Mouse (Mus musculus) olfactory bulb, adult 2 months (tissue): ENCODE measurements around the gene Pak1. TPM values are rescaled to one million over a fixed set of nuclear protein-coding genes. Genes with fewer than 3 reads are reported as not detected.

Source experiments
- H3K27ac ChIP-seq: fragments of 200-500 bp; 2 replicates; pipeline ENCODE4 v1.5.1; 2012; ENCODE audit warnings: low read depth, low read length; ENCODE audit not compliant: insufficient read depth
- H3K4me1 ChIP-seq: fragments of 200-500 bp; 2 replicates; pipeline ENCODE4 v1.6.1; 2012; ENCODE audit warnings: low read length; ENCODE audit not compliant: control insufficient read depth, insufficient read depth
- H3K4me3 ChIP-seq: fragments of 200-500 bp; 2 replicates; pipeline ENCODE4 v1.5.1; 2012; ENCODE audit warnings: mild to moderate bottlenecking, low read depth, low read length, moderate library complexity; ENCODE audit not compliant: insufficient read depth
- CTCF ChIP-seq: fragments of 200-500 bp; IDR thresholded peaks from 2 replicates; pipeline ENCODE4 v1.5.1; 2012; ENCODE audit warnings: low read depth, mild to moderate bottlenecking, low read length, moderate library complexity; ENCODE audit not compliant: insufficient read depth
- POLR2A ChIP-seq: fragments of 200-500 bp; IDR thresholded peaks from 2 replicates; pipeline ENCODE4 v1.6.1; 2012; ENCODE audit warnings: mild to moderate bottlenecking, low read depth, low read length, moderate library complexity; ENCODE audit not compliant: insufficient read depth
- WGBS: fragments of 180-500 bp; shearing (Covaris S2); methylation state at CpG from one replicate; pipeline ENCODE4 v1.1.7; 2018; 5-methylcytosine and 5-hydroxymethylcytosine counted together
- polyA plus RNA-seq: library from polyadenylated mRNA; stranded (reverse); fragments of >200 nt; gene quantifications from 2 replicates; pipeline ENCODE4 v1.2.4, GENCODE M21; 2012; ENCODE audit warnings: low replicate concordance; ENCODE audit not compliant: missing spikeins, insufficient read depth, insufficient read length

The Pak1 gene
- polyA plus RNA-seq, 1 experiment = 99.5 TPM

DNA sequence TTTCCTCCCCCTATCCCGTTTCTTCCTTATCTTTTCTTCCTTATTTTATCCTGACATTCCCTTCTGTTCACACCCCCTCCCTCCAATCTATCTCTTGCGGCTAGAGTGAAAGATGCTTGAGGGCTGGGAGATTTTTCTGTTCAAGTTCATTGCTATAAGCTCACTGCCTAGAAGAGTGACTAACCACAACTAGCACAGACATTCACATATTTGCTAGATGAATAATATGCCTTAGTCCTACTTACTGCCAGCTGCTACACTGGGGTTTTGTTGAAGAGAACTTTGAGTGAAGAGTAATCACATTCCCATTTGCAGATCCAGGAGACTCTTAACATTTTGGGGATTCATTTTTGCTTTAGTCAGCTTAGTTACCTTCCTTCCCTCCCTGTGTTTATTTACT lies 4.0 kb downstream of the Pak1 start:
- no peak for TF ChIP-seq POLR2A
- no peak for TF ChIP-seq CTCF
- peaks cover 8% of the 10 kb centered on the region for H3K4me1 ChIP-seq
- H3K4me3 ChIP-seq = no peak overlapping the region
- no peak overlapping the region for H3K27ac ChIP-seq
- WGBS = 74% methylated on average over 2 of the region's 2 CpGs

DNA sequence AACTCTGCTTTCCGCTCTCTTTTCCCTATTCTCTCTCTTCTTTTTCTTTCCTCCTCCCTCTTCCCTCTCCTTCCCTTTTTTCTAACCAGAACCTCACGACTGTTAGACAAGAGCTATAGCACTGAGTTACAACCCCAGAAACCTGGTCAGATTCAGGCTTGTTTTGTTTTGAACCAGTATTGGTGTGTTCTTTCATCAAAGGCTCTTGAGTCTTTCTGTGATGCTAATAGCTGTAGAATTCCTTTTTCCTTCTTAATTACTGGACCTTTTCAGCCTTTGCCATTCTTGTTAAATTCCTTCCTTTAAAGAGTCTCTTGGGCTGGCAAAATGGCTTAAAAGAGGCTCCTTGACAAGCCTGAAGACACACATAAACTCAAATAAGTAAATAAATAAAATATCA lies 14.8 kb downstream of the Pak1 start:
- H3K4me1 ChIP-seq = peaks cover 2% of the 10 kb centered on the region; the same call in 1 of the 2 replicates
- H3K4me3 ChIP-seq = no peak overlapping the region
- no peak for TF ChIP-seq CTCF
- TF ChIP-seq POLR2A = no peak
- no peak overlapping the region for H3K27ac ChIP-seq
- 66% methylated on average over 2 of the region's 2 CpGs for WGBS

DNA sequence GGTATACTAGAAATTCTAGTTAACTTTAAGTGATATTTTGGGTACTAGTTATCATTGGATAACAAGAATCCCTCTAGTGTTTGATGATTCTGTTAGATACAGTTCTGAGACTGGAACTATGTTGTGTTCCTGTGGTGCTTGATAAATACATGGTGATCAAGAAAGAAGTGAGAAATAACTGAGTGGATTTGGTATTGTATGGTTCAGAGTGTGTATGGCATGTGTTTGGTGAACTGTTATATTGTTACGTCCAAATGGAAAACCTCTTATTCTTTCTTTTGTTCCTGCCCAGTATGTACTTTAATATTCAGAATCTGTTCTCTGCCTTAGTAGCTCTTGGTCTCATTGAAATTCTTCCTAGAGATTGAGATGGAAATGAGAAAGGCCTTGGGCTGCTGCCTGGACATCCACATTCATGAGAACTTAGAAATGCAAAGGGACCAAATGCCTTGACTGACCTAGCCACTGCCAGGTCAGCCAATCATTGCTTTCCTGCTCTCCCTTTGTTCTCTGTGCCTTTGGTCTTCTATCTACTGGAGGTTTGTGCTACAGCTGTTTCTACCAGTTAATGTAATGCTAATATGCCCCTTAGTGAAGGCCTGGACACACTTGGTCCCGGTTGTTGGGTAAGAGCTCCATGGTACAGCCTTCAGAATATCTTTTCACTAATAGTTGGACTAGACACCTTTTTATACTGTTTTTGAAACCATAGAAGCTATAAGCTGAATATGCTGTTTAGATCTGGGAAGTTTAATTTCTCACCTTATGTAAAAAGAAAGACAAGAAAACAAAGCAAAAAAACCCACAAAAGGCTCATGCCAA lies 16.1 kb downstream of the Pak1 start:
- Histone ChIP-seq H3K27ac (no peak overlapping the region), H3K4me3 (no peak overlapping the region), H3K4me1 (peaks cover 2% of the 10 kb centered on the region; the same call in 1 of the 2 replicates)
- TF ChIP-seq CTCF = no peak
- WGBS = 65% methylated on average over 2 of the region's 2 CpGs

DNA sequence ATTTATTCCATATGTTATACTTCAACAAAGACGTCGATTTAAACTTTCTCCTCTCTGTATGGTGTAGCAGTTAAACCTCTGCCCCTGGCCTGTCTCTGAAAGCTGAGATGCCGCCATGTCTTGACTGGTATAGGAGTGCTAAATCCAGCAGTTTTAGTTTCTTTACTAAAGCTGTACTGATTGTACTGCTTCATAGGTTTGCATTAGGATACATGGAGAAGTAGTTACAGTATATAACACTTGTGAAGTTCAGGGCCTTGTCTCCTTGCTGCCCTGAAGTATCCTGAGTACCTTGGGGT lies 16.7 kb downstream of the Pak1 start:
- peaks cover 1% of the 10 kb centered on the region; the same call in 1 of the 2 replicates for H3K4me1 ChIP-seq
- no peak for TF ChIP-seq POLR2A
- no peak for TF ChIP-seq CTCF
- no peak overlapping the region for H3K4me3 ChIP-seq
- WGBS = 66% methylated on average over 3 of the region's 3 CpGs
- H3K27ac ChIP-seq = no peak overlapping the region

DNA sequence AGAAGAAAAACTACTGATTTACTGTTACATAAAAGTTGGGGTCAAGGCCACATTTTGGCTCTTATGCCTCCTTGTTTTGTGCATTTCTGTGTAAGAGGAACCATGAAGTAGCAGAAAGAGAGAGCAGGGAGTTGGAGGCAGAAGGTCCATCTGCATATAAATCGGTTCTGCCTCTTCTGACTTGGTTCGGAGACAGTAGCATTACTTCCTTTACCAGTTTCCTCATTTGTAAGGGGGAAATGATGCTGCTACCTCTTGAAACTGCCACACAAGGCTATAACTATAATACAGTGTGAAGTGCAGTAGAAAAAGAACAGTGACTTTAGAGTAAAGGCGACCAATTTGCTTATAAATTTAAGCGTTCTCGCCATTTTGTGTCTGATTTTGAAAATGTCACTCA lies 21.0 kb downstream of the Pak1 start:
- TF ChIP-seq CTCF (no peak), POLR2A (no peak)
- Histone ChIP-seq H3K27ac (no peak overlapping the region), H3K4me3 (no peak overlapping the region), H3K4me1 (no peaks in the 10 kb centered on the region)
- WGBS = 80% methylated on average over 5 of the region's 5 CpGs

DNA sequence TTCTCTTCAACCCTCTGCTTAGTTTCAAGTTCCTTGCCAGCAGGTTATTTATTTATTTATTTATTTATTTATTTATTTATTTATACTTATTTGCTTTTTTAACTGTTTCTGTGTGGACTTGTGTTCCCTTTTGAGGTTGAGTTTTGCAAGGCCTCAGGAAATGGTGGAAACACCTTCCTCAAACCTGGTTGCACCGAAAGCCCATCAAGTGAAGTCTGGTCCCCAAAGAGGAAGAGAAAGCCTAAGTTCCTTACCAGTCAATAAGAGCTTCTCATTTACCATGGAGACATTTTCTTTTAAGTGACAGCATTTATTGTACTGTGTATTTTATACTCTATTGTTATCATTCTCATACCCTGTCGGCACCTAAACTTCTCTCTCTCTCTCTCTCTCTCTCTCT lies 33.5 kb downstream of the Pak1 start:
- no peaks in the 10 kb centered on the region for H3K4me1 ChIP-seq
- 92% methylated on average over 2 of the region's 2 CpGs for WGBS
- no peak for TF ChIP-seq POLR2A
- TF ChIP-seq CTCF = no peak
- no peak overlapping the region for H3K27ac ChIP-seq
- no peak overlapping the region for H3K4me3 ChIP-seq

DNA sequence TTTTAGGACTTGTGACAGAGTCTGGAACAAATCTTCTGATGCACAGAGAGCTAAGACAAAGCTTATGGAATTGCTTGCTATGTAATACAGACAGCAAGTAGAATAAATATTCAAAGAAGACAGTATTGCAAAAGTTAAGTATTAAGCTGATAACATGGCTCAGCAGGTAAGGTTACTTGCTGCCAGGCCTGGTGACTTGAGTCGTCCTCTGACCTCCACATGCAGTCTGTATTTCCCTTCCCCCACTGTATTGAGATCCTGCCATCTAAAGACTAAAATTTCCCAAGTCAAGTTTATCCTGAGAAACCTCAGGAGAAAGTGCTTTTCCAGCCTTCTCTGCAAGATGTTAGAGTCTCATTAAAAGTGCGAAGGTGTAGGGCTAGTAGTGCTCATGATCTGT lies 40.8 kb downstream of the Pak1 start:
- H3K27ac ChIP-seq = no peak overlapping the region
- no peak overlapping the region for H3K4me3 ChIP-seq
- 89% methylated on average over 2 of the region's 2 CpGs for WGBS
- no peak for TF ChIP-seq CTCF
- no peak for TF ChIP-seq POLR2A
- H3K4me1 ChIP-seq = no peaks in the 10 kb centered on the region

DNA sequence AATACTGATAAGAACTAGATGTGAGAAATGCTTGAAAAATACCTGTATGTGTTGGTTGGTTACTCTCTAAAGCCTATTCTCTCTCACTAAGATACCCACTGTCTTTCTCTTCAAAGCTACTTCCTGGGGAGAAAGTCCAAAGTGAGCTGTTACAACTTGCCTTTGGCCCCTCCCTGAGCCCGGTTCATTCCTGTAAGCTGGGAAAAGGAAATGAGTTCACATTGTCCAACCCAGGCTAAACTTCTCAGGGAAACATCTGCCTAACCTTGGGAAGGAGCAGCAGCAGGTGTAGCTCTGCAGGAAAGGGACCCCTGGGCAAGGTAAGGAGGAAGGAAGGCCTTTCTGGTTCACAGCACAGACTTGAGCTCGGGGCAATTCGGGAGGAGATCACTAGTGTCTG lies 42.4 kb downstream of the Pak1 start:
- H3K4me3 ChIP-seq = no peak overlapping the region
- WGBS = 75% methylated on average over 3 of the region's 3 CpGs
- no peak overlapping the region for H3K27ac ChIP-seq
- no peaks in the 10 kb centered on the region for H3K4me1 ChIP-seq
- TF ChIP-seq POLR2A = no peak
- no peak for TF ChIP-seq CTCF

DNA sequence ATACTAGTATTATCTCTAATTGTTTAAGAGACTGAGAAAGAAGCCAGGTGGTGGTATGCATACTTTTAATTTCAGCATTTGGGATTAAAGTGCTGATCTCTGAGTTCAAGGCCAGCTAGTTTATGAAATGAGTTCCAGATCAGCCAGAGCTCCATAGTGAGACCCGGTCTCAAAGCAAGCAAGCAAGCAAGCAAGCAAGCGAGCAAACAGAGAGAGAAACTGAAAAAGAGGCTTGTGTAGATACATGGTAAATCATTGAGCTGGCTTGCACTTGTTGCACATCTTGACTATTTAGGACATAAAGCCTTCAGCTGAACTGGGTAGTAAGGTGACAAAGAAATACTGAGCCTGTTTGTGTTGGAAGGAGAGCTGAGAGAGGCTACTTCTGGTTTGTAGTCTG lies 44.6 kb downstream of the Pak1 start:
- H3K4me3 ChIP-seq = no peak overlapping the region
- H3K4me1 ChIP-seq = no peaks in the 10 kb centered on the region
- WGBS = 78% methylated on average over 2 of the region's 2 CpGs
- no peak overlapping the region for H3K27ac ChIP-seq
- TF ChIP-seq POLR2A (no peak), CTCF (no peak)

DNA sequence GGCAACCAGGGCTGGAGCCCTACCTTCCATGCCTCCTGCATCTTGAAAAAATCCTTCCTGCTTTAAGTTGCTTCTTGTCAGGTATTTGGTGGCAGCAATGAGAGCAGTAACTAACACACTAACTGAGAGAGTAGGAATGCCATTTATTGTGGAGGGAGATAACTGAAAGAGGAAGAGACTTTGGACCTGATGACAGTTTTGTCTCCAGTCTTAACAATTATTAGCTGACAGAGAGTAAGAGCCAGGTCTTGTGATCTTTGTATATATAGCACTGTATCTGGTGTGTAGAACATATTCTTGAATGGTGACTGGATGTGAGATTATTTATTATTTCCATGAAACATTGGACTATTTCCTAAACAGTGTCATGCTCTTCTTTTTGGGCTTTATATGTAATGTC lies 50.2 kb downstream of the Pak1 start:
- Histone ChIP-seq H3K4me3 (no peak overlapping the region), H3K27ac (no peak overlapping the region), H3K4me1 (no peaks in the 10 kb centered on the region)
- TF ChIP-seq CTCF = no peak
- TF ChIP-seq POLR2A = no peak
